Mouse (Mus musculus) frontal cortex, adult (tissue): ENCODE measurements at regions not wholly inside any gene's neighbourhood (a gene's known extent, or its start where the extent isn't known, plus 50 kb on each side); places are given as distances from the start of the nearest gene placed in this dataset.
A peak's percentile ranks its signal among the peaks of the same experiment; 100 is the strongest.

Experiments
- ATAC-seq: cut with Nextera tagmentation; 2 replicates; pipeline ENCODE4 v1.9.2; 2017; ENCODE audit warnings: mild to moderate bottlenecking, moderate library complexity, mixed read lengths; ENCODE audit not compliant: low TSS enrichment

GRCm38 (mm10) chr3:128120647-128121440 lies 224.7 kb upstream of the Fam241a start:
- ATAC-seq, result no peak

- ATAC-seq, result no peak
Measured at GRCm38 (mm10) chr3:128113209-128113608, 217.1 kb upstream of the Fam241a start.

DNA sequence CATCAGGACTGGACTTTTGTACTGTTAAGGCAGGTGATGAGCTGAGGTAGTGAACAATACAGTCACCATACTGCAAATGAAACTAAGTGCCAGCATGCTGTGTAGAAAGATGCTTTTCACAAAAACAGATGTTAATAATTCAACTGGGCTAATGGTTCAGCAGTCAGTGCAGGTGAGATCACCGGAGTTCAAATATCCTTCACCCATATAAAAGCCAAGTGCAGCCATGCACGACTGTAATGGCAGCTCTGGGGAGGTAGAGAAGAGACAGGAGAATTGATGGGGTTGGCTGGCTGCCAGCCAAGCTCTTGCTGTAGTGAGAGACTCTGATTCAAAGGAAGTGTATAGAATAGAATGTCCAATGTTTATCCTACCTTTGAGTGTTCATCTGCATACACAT lies 214.3 kb upstream of the Fam241a start:
- no peak for ATAC-seq

GRCm38 (mm10) chr3:128104516-128104915 lies 208.4 kb upstream of the Fam241a start:
- ATAC-seq, result no peak

GRCm38 (mm10) chr3:128093046-128093445 lies 196.9 kb upstream of the Fam241a start:
- no peak for ATAC-seq

DNA sequence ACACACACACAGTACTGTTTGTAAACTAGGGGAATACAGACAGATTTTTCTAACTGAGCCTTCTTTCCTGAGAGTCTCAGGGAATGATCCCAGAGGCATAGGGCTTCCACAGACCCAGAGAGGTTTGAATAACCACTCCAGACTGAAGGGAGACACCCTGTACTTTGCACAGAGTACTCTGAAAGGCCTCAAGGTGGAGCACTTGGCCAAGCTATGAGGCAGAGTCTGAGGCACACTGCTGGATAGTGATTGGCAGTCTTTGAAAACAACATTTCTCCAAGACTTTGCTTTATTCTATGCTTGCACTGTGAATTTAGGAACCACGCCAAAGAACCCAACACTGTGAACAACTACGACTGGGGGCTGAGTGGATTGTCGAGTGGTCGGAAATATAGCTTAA lies 192.1 kb upstream of the Fam241a start:
- peak; percentile 100 for ATAC-seq

GRCm38 (mm10) chr3:128087163-128087562 lies 191.0 kb upstream of the Fam241a start:
- no peak for ATAC-seq

- ATAC-seq, result no peak
Measured at GRCm38 (mm10) chr3:128082463-128082862, 186.3 kb upstream of the Fam241a start.

DNA sequence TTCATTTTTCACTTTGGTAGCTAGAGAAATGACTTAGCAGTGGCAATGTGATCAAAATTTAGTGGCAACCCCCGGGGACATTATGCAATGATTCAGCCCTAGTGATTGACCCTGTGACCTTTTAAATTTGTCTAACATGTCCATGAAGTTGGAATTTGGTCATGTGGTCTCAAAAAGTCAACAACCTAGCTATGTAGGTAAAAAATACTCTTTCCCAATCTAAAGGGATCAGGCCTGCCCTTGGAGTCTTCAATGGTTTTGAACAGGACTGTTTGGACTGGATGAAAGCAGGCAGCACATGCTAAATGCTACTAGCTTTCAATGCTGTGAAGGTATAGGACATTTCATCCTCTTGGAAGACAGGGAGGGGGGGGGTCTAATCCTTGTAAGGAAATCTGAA lies 185.3 kb upstream of the Fam241a start:
- no peak for ATAC-seq

GRCm38 (mm10) chr3:128067861-128068260 lies 171.7 kb upstream of the Fam241a start:
- no peak for ATAC-seq

DNA sequence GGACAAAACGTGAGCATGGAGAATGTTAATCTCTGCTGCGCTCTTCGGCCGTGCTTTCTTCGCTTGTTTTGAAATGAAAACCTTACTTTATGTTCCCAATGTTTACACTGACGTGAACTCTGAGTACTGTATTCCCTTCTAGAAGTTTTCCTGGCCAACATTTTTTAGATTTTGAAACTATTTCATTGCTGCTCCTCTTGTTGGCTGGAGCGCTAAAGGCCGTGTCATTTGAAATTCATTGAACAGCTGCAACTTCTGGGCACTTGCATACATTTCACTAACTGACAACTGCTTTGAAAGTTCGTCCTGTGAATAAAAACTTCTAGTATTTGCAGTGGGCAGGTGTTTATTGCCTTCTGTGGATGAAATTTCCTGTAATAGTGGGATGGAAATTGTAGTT lies 157.9 kb upstream of the Fam241a start:
- ATAC-seq, result no peak

- ATAC-seq, result no peak
Measured at GRCm38 (mm10) chr3:128043709-128044108, 147.6 kb upstream of the Fam241a start.

- ATAC-seq, result no peak
Measured at GRCm38 (mm10) chr3:128040407-128041115, 144.4 kb upstream of the Fam241a start.

GRCm38 (mm10) chr3:128039185-128039584 lies 143.1 kb upstream of the Fam241a start:
- ATAC-seq, result no peak

DNA sequence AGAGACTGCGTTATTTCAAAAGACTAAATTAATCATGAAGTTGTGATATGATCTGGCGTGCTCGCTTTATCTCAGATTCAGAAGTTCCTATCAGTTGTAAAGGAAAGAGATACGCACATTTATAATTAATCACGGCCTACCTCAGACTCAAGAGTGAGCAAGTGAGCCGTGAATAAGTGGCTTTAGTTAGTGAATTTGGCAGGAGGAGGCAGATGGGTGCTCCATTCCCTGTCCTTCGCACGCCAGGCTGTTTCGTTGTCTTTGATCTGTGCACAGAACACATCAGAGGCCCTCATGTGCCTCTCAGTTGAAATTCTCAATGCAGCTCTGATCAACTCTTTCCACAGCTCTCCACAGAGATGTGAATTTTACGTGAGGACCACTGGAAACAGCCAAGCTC lies 140.4 kb upstream of the Fam241a start:
- ATAC-seq, result no peak

DNA sequence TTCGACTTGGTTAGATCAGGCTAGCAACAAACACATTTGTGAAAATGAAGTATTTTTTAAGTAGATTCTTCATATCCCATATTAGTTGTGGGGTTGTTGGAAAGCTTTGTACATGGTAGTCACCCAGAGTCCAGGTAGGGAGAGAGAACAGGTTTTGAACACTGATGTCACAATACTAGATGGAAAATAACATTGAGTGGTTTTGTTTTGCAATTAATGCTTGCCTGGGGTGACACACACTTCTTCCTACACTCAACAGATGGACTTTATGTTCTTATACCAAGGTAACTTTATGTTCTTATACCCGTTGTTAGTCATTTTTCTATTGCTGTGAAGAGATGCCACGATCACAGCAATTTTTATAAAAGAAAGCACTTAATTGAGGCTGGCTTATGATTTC lies 134.2 kb upstream of the Fam241a start:
- ATAC-seq, result no peak

DNA sequence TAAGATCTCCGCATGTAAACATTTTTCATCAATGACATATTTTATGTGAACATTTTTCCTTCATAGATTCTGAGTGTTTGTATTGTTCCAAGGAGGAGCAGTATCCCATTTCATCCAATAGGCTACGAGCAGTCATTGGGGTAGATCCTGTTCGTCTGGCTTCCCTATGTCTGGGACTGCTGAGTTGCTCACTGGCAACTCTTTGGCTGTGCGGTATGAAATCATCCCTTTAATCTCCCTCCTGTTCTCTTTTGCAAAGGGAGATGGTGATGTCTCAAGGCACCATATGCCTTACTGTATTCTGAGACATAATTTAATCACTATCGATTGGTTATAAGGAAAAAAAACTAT lies 133.4 kb upstream of the Fam241a start:
- ATAC-seq, result no peak

DNA sequence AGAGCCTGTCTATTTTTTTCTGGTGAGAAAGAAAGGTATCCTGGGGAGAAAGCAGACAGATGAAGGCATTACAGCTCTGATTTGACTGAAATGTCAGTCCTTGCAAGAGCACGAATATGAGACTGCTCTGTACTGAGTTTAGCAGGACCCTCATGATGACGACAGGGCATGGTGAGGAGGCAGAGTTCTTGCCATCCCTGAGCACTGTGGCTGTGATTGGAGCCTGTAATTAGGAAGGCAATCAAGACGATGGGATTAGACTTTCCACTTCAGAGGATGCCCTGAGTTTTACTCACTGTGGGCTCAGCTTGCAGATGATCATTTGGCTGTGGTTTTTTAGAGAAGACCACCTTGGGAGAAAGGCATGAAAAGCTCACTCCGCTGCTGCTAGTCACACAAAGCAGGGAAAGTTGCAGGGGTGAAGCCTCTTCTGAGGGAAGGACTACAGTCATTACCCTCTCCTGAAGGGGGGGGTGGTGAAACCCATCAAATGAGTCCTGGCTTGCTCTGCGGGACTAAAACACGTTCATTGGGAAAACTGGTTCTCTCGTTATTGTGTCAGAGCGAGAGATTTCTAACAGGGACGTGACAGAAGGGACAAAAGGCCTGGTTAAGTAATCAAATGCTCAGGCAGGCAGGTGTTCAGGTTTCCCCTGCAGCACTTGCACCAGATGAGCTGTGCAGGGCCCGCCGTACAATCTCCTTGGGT lies 132.9 kb upstream of the Fam241a start:
- no peak for ATAC-seq

- no peak for ATAC-seq
Measured at GRCm38 (mm10) chr3:128024856-128025255, 128.7 kb upstream of the Fam241a start.

- no peak for ATAC-seq
Measured at GRCm38 (mm10) chr3:128014909-128015308, 118.8 kb upstream of the Fam241a start.

GRCm38 (mm10) chr3:128002905-128003641 lies 106.9 kb upstream of the Fam241a start:
- ATAC-seq, result peak; percentile 94

GRCm38 (mm10) chr3:128001924-128002501 lies 105.9 kb upstream of the Fam241a start:
- peak; percentile 79 for ATAC-seq
